Mouse (Mus musculus) ES-E14 (cell line): ENCODE measurements around the gene Htra2. TPM values are rescaled to one million over a fixed set of nuclear protein-coding genes. Genes with fewer than 3 reads are reported as not detected.

Experiments used
- DNase-seq: peaks from one replicate; pipeline ENCODE4 v3.0.0-alpha.2; 2013; ENCODE audit warnings: low read depth, low spot score
- H3K27ac ChIP-seq: 2 replicates; pipeline ENCODE4 v1.5.1; 2012; ENCODE audit warnings: low read depth, mild to moderate bottlenecking, low read length, moderate library complexity, mixed read lengths; ENCODE audit not compliant: poor library complexity, insufficient read depth, severe bottlenecking
- H3K36me3 ChIP-seq: 2 replicates; pipeline ENCODE4 v1.6.1; 2012; ENCODE audit warnings: mild to moderate bottlenecking, low read length, moderate library complexity, mixed read lengths; ENCODE audit not compliant: control insufficient read depth, poor library complexity, insufficient read depth, severe bottlenecking
- H3K4me1 ChIP-seq, 2 experiments: fragments of 150-350 bp in 1 of 2; sonication (generic) in 1 of 2; 2 replicates each; pipeline ENCODE4 v1.6.1; 2012; ENCODE audit warnings: low read length in 2 of 2, mild to moderate bottlenecking in 1 of 2, mixed read lengths in 1 of 2; ENCODE audit not compliant: control insufficient read depth in 2 of 2, insufficient read depth in 2 of 2, poor library complexity in 1 of 2
- H3K4me3 ChIP-seq, 2 experiments: fragments of 150-350 bp in 1 of 2; sonication (generic) in 1 of 2; 2 replicates each; pipeline ENCODE4 v1.5.1; 2012; ENCODE audit warnings: low read length in 2 of 2, low read depth in 1 of 2, mild to moderate bottlenecking in 1 of 2, mixed read lengths in 1 of 2; ENCODE audit not compliant: insufficient read depth in 1 of 2, poor library complexity in 1 of 2, severe bottlenecking in 1 of 2
- H3K9ac ChIP-seq: 2 replicates; pipeline ENCODE4 v1.6.1; 2012; ENCODE audit warnings: low read depth, mild to moderate bottlenecking, low read length, mixed read lengths; ENCODE audit not compliant: poor library complexity, insufficient read depth, severe bottlenecking
- H3K9me3 ChIP-seq: fragments of 150-350 bp; sonication (generic); 2 replicates; pipeline ENCODE4 v1.6.1; 2012; ENCODE audit warnings: low read depth, mild to moderate bottlenecking, low read length; ENCODE audit not compliant: control insufficient read depth, insufficient read depth
- CHD2 ChIP-seq: IDR thresholded peaks from 2 replicates; pipeline ENCODE4 v1.6.1; 2014; ENCODE audit warnings: mild to moderate bottlenecking, low read depth, low read length, inconsistent platforms
- HCFC1 ChIP-seq: IDR thresholded peaks from 2 replicates; pipeline ENCODE4 v1.6.1; 2012; ENCODE audit warnings: low read length, inconsistent platforms, borderline replicate concordance; ENCODE audit not compliant: insufficient read depth
- MAFK ChIP-seq: IDR thresholded peaks from 2 replicates; pipeline ENCODE4 v1.6.1; 2014; ENCODE audit warnings: mild to moderate bottlenecking, low read depth, low read length, inconsistent platforms; ENCODE audit not compliant: insufficient read depth
- ZC3H11A ChIP-seq: IDR thresholded peaks from 2 replicates; pipeline ENCODE4 v1.6.1; 2012; ENCODE audit warnings: low read depth, mild to moderate bottlenecking, inconsistent platforms, low read length, borderline replicate concordance
- ZNF384 ChIP-seq: IDR thresholded peaks from 2 replicates; pipeline ENCODE4 v1.6.1; 2012; ENCODE audit warnings: low read depth, low read length, inconsistent platforms
- in situ Hi-C, 2 experiments: fragments of 600-800 bp; cut with MboI; formaldehyde crosslinking; loops; one replicate each; pipeline ENCODE4 v1.15.1; 2025; ENCODE audit warnings: low sequenced_read_pairs in 2 of 2, inconsistent platforms in 1 of 2; ENCODE audit not compliant: unreplicated experiment in 2 of 2
- total RNA-seq: library from RNA; depleted of rRNA; stranded (reverse); fragments of 300-350 nt; gene quantifications from 2 replicates; pipeline ENCODE4 v1.2.3, GENCODE M21; 2012

The Htra2 gene
- total RNA-seq, 1 experiment, result 66.8 TPM

- DNase-seq, result no peak
- H3K4me3 ChIP-seq, result peak overlapping the region; percentile 37 to 61; a peak in 3 of 4 replicates
- H3K9me3 ChIP-seq, result no peaks in the 10 kb centered on the region
- peaks cover 0 to 2% of the 10 kb centered on the region in 2 experiments; a peak in 1 of 4 replicates for H3K4me1 ChIP-seq
- no peak overlapping the region for H3K9ac ChIP-seq
- no peaks in the 10 kb centered on the region for H3K36me3 ChIP-seq
- in situ Hi-C loops, result no loop called here
- no peak overlapping the region for H3K27ac ChIP-seq
- TF ChIP-seq HCFC1 (no peak), MAFK (no peak), ZC3H11A (no peak), ZNF384 (no peak), CHD2 (no peak)
Observed at GRCm38 (mm10) chr6:83087205-83087925, 32.3 kb upstream of the Htra2 start.

GRCm38 (mm10) chr6:83086121-83087035, 31.3 kb upstream of the Htra2 start, which contains the start of gene Lbx2:
Gene Lbx2 (plus strand): TSS chr6:83086367.
- Histone ChIP-seq H3K36me3 (no peaks in the 10 kb centered on the region; the same call in 1 of the 2 replicates), H3K4me3 (peak within 1 kb of the TSS; percentile 48 to 61), H3K9me3 (no peaks in the 10 kb centered on the region), H3K4me1 (peaks cover 0 to 2% of the 10 kb centered on the region in 2 experiments; a peak in 1 of 4 replicates), H3K27ac (no peak within 1 kb of the TSS), H3K9ac (peak within 1 kb of the TSS; percentile 42; the same call in 1 of the 2 replicates)
- in situ Hi-C loops, result no loop called here
- no peak for DNase-seq
- no peak for TF ChIP-seq ZNF384
- TF ChIP-seq CHD2, result no peak
- no peak for TF ChIP-seq ZC3H11A
- TF ChIP-seq HCFC1, result no peak
- no peak for TF ChIP-seq MAFK

GRCm38 (mm10) chr6:83084477-83084876, 29.4 kb upstream of the Htra2 start:
- Histone ChIP-seq H3K27ac (no peak overlapping the region), H3K4me3 (no peak overlapping the region), H3K9me3 (no peaks in the 10 kb centered on the region), H3K4me1 (peaks cover 0 to 2% of the 10 kb centered on the region in 2 experiments; a peak in 1 of 4 replicates), H3K36me3 (peaks cover 2% of the 10 kb centered on the region), H3K9ac (no peak overlapping the region)
- TF ChIP-seq HCFC1 (no peak), ZNF384 (no peak), ZC3H11A (no peak), MAFK (no peak), CHD2 (no peak)
- no peak for DNase-seq
- in situ Hi-C loops, result no loop called here

DNA sequence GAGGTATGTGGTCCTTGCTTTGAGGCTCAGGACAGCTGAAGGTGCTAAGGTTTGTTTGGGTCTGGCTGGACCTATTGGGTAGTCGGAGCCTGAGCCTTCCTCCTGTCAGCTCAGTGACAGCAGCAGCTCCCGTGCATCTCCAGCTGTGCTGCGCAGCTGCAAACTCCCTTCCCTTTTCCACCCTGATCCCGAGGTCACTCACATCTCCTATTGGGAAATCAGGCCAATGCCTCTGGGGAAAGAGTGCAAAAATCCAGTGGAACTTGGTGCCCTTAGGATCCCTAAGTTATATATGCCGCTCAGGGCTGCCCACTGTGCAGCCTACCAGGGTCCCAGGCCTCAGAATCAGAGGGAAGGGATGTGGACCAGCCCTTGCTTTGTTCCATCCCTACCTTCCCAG, 28.4 kb upstream of the Htra2 start:
- Histone ChIP-seq H3K27ac (no peak overlapping the region), H3K36me3 (peaks cover 2% of the 10 kb centered on the region), H3K4me1 (peaks cover 0 to 2% of the 10 kb centered on the region in 2 experiments; a peak in 1 of 4 replicates), H3K4me3 (no peak overlapping the region), H3K9ac (no peak overlapping the region), H3K9me3 (no peaks in the 10 kb centered on the region)
- DNase-seq, result no peak
- TF ChIP-seq MAFK (no peak), ZC3H11A (no peak), HCFC1 (no peak), ZNF384 (no peak), CHD2 (no peak)
- in situ Hi-C loops, result no loop called here
